Mouse (Mus musculus) CH12.LX (cell line): Measurements from ENCODE around the gene Lin7b. TPM values are rescaled to one million over a fixed set of nuclear protein-coding genes. Genes with fewer than 3 reads are reported as not detected.

Experiments used
- polyA plus RNA-seq: library from polyadenylated mRNA; unstranded; fragments of >175 nt; gene quantifications from 2 replicates; pipeline ENCODE4 v1.2.1, GENCODE M21; 2012; ENCODE audit warnings: low read depth; ENCODE audit not compliant: insufficient read length
- total RNA-seq, 2 experiments: library from RNA; depleted of rRNA; stranded (reverse); fragments of 300-350 nt in 1 of 2; fragments of >200 nt in 1 of 2; gene quantifications; 2 replicates each; pipeline ENCODE4 v1.2.3; 2012 to 2014

Lin7b gene
- total and polyA plus RNA-seq, 3 experiments: 3.8 to 10.4 (median 4.4) TPM

Other genes with a start within 250 kb of the Lin7b start
Only the 20 nearest of the 36 such genes appear.
- 0.38 and 0.71 TPM in 2 replicates for gene Tead2, start 154.8 kb downstream of the Lin7b start, total RNA-seq (2012; rRNA removed)
- gene Tead2, start 154.8 kb downstream of the Lin7b start, total RNA-seq (2014; rRNA removed): 0.31 and 0.84 TPM in 2 replicates
- 2.5 and 3.0 TPM in 2 replicates for gene Tead2, start 154.8 kb downstream of the Lin7b start, polyA plus RNA-seq
- gene Cd37, start 131.5 kb downstream of the Lin7b start, total RNA-seq (2012; rRNA removed): 71.3 and 91.1 TPM in 2 replicates
- gene Cd37, start 131.5 kb downstream of the Lin7b start, total RNA-seq (2014; rRNA removed): 69.3 and 73.8 TPM in 2 replicates
- gene Cd37, start 131.5 kb downstream of the Lin7b start, polyA plus RNA-seq: 397 and 437 TPM in 2 replicates
- gene Slc6a16, start 129.5 kb downstream of the Lin7b start, total RNA-seq (2012; rRNA removed): 0.08 TPM in 1 of 2 replicates, not detected in the other
- 0.13 TPM in 1 of 2 replicates, not detected in the other for gene Slc6a16, start 129.5 kb downstream of the Lin7b start, total RNA-seq (2014; rRNA removed)
- gene Slc6a16, start 129.5 kb downstream of the Lin7b start, polyA plus RNA-seq: 0.37 and 0.49 TPM in 2 replicates
- not detected in 2 replicates for gene Slc6a21, start 93.1 kb downstream of the Lin7b start, total RNA-seq (2012; rRNA removed)
- gene Slc6a21, start 93.1 kb downstream of the Lin7b start, total RNA-seq (2014; rRNA removed): not detected in 2 replicates
- gene Slc6a21, start 93.1 kb downstream of the Lin7b start, polyA plus RNA-seq: not detected in 2 replicates
- 10.7 and 17.6 TPM in 2 replicates for gene Trpm4, start 36.8 kb downstream of the Lin7b start, total RNA-seq (2012; rRNA removed)
- gene Trpm4, start 36.8 kb downstream of the Lin7b start, total RNA-seq (2014; rRNA removed): 8.6 and 12.0 TPM in 2 replicates
- 9.3 and 11.0 TPM in 2 replicates for gene Trpm4, start 36.8 kb downstream of the Lin7b start, polyA plus RNA-seq
- 0.13 and 0.21 TPM in 2 replicates for gene Hrc, start 35.3 kb downstream of the Lin7b start, total RNA-seq (2012; rRNA removed)
- gene Hrc, start 35.3 kb downstream of the Lin7b start, total RNA-seq (2014; rRNA removed): not detected in 2 replicates
- gene Hrc, start 35.3 kb downstream of the Lin7b start, polyA plus RNA-seq: 0.10 and 0.16 TPM in 2 replicates
- gene Ppfia3, start 3.6 kb downstream of the Lin7b start, total RNA-seq (2012; rRNA removed): 1.5 and 1.9 TPM in 2 replicates
- 0.21 and 0.32 TPM in 2 replicates for gene Ppfia3, start 3.6 kb downstream of the Lin7b start, total RNA-seq (2014; rRNA removed)
- 0.57 and 0.61 TPM in 2 replicates for gene Ppfia3, start 3.6 kb downstream of the Lin7b start, polyA plus RNA-seq
- gene Snrnp70, start 25.2 kb upstream of the Lin7b start, total RNA-seq (2012; rRNA removed): 197 and 229 TPM in 2 replicates
- 182 and 212 TPM in 2 replicates for gene Snrnp70, start 25.2 kb upstream of the Lin7b start, total RNA-seq (2014; rRNA removed)
- 457 and 499 TPM in 2 replicates for gene Snrnp70, start 25.2 kb upstream of the Lin7b start, polyA plus RNA-seq
- 2.1 and 3.2 TPM in 2 replicates for gene Kcna7, start 35.1 kb upstream of the Lin7b start, total RNA-seq (2012; rRNA removed)
- 0.16 and 0.23 TPM in 2 replicates for gene Kcna7, start 35.1 kb upstream of the Lin7b start, total RNA-seq (2014; rRNA removed)
- 0.22 and 0.39 TPM in 2 replicates for gene Kcna7, start 35.1 kb upstream of the Lin7b start, polyA plus RNA-seq
- 0.71 and 1.5 TPM in 2 replicates for gene Ntf5, start 43.1 kb upstream of the Lin7b start, total RNA-seq (2012; rRNA removed)
- gene Ntf5, start 43.1 kb upstream of the Lin7b start, total RNA-seq (2014; rRNA removed): 0.23 and 0.43 TPM in 2 replicates
- gene Ntf5, start 43.1 kb upstream of the Lin7b start, polyA plus RNA-seq: 0.59 and 0.65 TPM in 2 replicates
- not detected in 2 replicates for gene Lhb, start 50.2 kb upstream of the Lin7b start, total RNA-seq (2012; rRNA removed)
- gene Lhb, start 50.2 kb upstream of the Lin7b start, total RNA-seq (2014; rRNA removed): not detected in 2 replicates
- gene Lhb, start 50.2 kb upstream of the Lin7b start, polyA plus RNA-seq: not detected in 2 replicates
- 13.2 and 27.2 TPM in 2 replicates for gene Gys1, start 64.3 kb upstream of the Lin7b start, total RNA-seq (2012; rRNA removed)
- gene Gys1, start 64.3 kb upstream of the Lin7b start, total RNA-seq (2014; rRNA removed): 11.9 and 14.0 TPM in 2 replicates
- gene Gys1, start 64.3 kb upstream of the Lin7b start, polyA plus RNA-seq: 20.9 and 23.9 TPM in 2 replicates
- gene Ruvbl2, start 67.5 kb upstream of the Lin7b start, total RNA-seq (2012; rRNA removed): 224 and 253 TPM in 2 replicates
- 229 and 267 TPM in 2 replicates for gene Ruvbl2, start 67.5 kb upstream of the Lin7b start, total RNA-seq (2014; rRNA removed)
- gene Ruvbl2, start 67.5 kb upstream of the Lin7b start, polyA plus RNA-seq: 253 and 277 TPM in 2 replicates
- gene Ftl1, start 89.3 kb upstream of the Lin7b start, total RNA-seq (2012; rRNA removed): 142 and 164 TPM in 2 replicates
- 790 and 1,027 TPM in 2 replicates for gene Ftl1, start 89.3 kb upstream of the Lin7b start, total RNA-seq (2014; rRNA removed)
- gene Ftl1, start 89.3 kb upstream of the Lin7b start, polyA plus RNA-seq: 31.2 and 60.3 TPM in 2 replicates
- gene Bax, start 96.3 kb upstream of the Lin7b start, total RNA-seq (2012; rRNA removed): 232 and 233 TPM in 2 replicates
- gene Bax, start 96.3 kb upstream of the Lin7b start, total RNA-seq (2014; rRNA removed): 185 and 195 TPM in 2 replicates
- gene Bax, start 96.3 kb upstream of the Lin7b start, polyA plus RNA-seq: 273 and 321 TPM in 2 replicates
- 0.13 and 0.17 TPM in 2 replicates for gene Tulp2, start 111.3 kb upstream of the Lin7b start, total RNA-seq (2012; rRNA removed)
- gene Tulp2, start 111.3 kb upstream of the Lin7b start, total RNA-seq (2014; rRNA removed): not detected in 2 replicates
- not detected in 2 replicates for gene Tulp2, start 111.3 kb upstream of the Lin7b start, polyA plus RNA-seq
- gene Gm45808, start 116.2 kb upstream of the Lin7b start, total RNA-seq (2012; rRNA removed): 5.0 and 5.7 TPM in 2 replicates
- 0.85 and 1.3 TPM in 2 replicates for gene Gm45808, start 116.2 kb upstream of the Lin7b start, total RNA-seq (2014; rRNA removed)
- gene Gm45808, start 116.2 kb upstream of the Lin7b start, polyA plus RNA-seq: 2.2 TPM in 1 of 2 replicates, not detected in the other
- gene Dhdh, start 118.2 kb upstream of the Lin7b start, total RNA-seq (2012; rRNA removed): 5.9 and 6.4 TPM in 2 replicates
- gene Dhdh, start 118.2 kb upstream of the Lin7b start, total RNA-seq (2014; rRNA removed): 7.1 and 7.2 TPM in 2 replicates
- gene Dhdh, start 118.2 kb upstream of the Lin7b start, polyA plus RNA-seq: 15.3 and 18.0 TPM in 2 replicates
- 83.4 and 92.6 TPM in 2 replicates for gene Nucb1, start 139.8 kb upstream of the Lin7b start, total RNA-seq (2012; rRNA removed)
- 40.8 and 46.2 TPM in 2 replicates for gene Nucb1, start 139.8 kb upstream of the Lin7b start, total RNA-seq (2014; rRNA removed)
- gene Nucb1, start 139.8 kb upstream of the Lin7b start, polyA plus RNA-seq: 90.4 and 129 TPM in 2 replicates
- 11.7 and 12.0 TPM in 2 replicates for gene Ppp1r15a, start 155.7 kb upstream of the Lin7b start, total RNA-seq (2012; rRNA removed)
- gene Ppp1r15a, start 155.7 kb upstream of the Lin7b start, total RNA-seq (2014; rRNA removed): 12.5 and 13.9 TPM in 2 replicates
- 31.8 and 37.1 TPM in 2 replicates for gene Ppp1r15a, start 155.7 kb upstream of the Lin7b start, polyA plus RNA-seq